Mouse (Mus musculus) urinary bladder, postnatal 0 days (tissue): Measurements from ENCODE around the gene Cldn4. TPM values are rescaled to one million over a fixed set of nuclear protein-coding genes. Genes with fewer than 3 reads are reported as not detected.

Source experiments
- polyA plus RNA-seq: library from polyadenylated mRNA; unstranded; fragments of >200 nt; fragmentation: Nextera tagmentation; extraction: Ambion mirVana; gene quantifications from 2 replicates; pipeline ENCODE4 v1.2.1, GENCODE M21; 2015

The Cldn4 gene
- 118 and 122 TPM in 2 replicates for polyA plus RNA-seq

GRCm38 (mm10) chr5:134946857-134947255, at the start of gene Cldn4:
TSS of gene Cldn4 (minus strand) at chr5:134946934.

GRCm38 (mm10) chr5:134985633-134986297, 39.0 kb upstream of the Cldn4 start, which contains the start of gene Cldn3:
TSS of gene Cldn3 (plus strand) at chr5:134986214.

GRCm38 (mm10) chr5:134932179-134932902, 14.4 kb downstream of the Cldn4 start, which contains the start of gene Mettl27:
TSS of gene Mettl27 (plus strand) at chr5:134932368.

GRCm38 (mm10) chr5:134915311-134915710, 31.4 kb downstream of the Cldn4 start, which contains the start of gene Cldn13:
TSS of gene Cldn13 (minus strand) at chr5:134915526.

GRCm38 (mm10) chr5:134906633-134907032, 40.1 kb downstream of the Cldn4 start, which contains the start of gene Tmem270:
TSS of gene Tmem270 (minus strand) at chr5:134906733.

Other genes with a start within 250 kb of the Cldn4 start
- gene Eln, start 199.6 kb downstream of the Cldn4 start, polyA plus RNA-seq = 512 and 553 TPM in 2 replicates
- gene Tmem270, start 40.2 kb downstream of the Cldn4 start, polyA plus RNA-seq = not detected in 2 replicates
- 0.12 and 0.40 TPM in 2 replicates for gene Cldn13, start 31.4 kb downstream of the Cldn4 start, polyA plus RNA-seq
- 30.7 and 39.8 TPM in 2 replicates for gene Mettl27, start 14.6 kb downstream of the Cldn4 start, polyA plus RNA-seq
- gene Cldn3, start 39.3 kb upstream of the Cldn4 start, polyA plus RNA-seq = 2.2 and 2.6 TPM in 2 replicates
- gene Abhd11, start 62.2 kb upstream of the Cldn4 start, polyA plus RNA-seq = 40.6 and 47.1 TPM in 2 replicates
- gene Stx1a, start 76.5 kb upstream of the Cldn4 start, polyA plus RNA-seq = 4.9 and 5.1 TPM in 2 replicates
- gene Dnajc30, start 117.3 kb upstream of the Cldn4 start, polyA plus RNA-seq = 24.4 and 27.1 TPM in 2 replicates
- 50.1 and 52.7 TPM in 2 replicates for gene Bud23, start 118.0 kb upstream of the Cldn4 start, polyA plus RNA-seq
- 2.3 and 2.5 TPM in 2 replicates for gene Vps37d, start 131.3 kb upstream of the Cldn4 start, polyA plus RNA-seq
- gene Mlxipl, start 143.0 kb upstream of the Cldn4 start, polyA plus RNA-seq = 0.31 and 2.9 TPM in 2 replicates
- 12.4 and 13.0 TPM in 2 replicates for gene Tbl2, start 202.7 kb upstream of the Cldn4 start, polyA plus RNA-seq
- gene Bcl7b, start 221.3 kb upstream of the Cldn4 start, polyA plus RNA-seq = 64.3 and 64.5 TPM in 2 replicates
- 12.0 and 13.2 TPM in 2 replicates for gene Baz1b, start 240.3 kb upstream of the Cldn4 start, polyA plus RNA-seq